Mouse (Mus musculus) hindbrain, embryonic 13.5 days (tissue): ENCODE results near the gene Fmo6. TPM values are rescaled to one million over a fixed set of nuclear protein-coding genes. Genes with fewer than 3 reads are reported as not detected.

Source experiments
- ATAC-seq: fragments of 200-750 bp; cut with Nextera tagmentation; 2 replicates; pipeline ENCODE4 v1.8.0; 2017; ENCODE audit warnings: moderate TSS enrichment; ENCODE audit not compliant: low FRiP score
- H3K27ac ChIP-seq: fragments of 300-500 bp; sonication (generic); 2 replicates; pipeline ENCODE4 v1.5.1; 2015; ENCODE audit warnings: inconsistent platforms, mild to moderate bottlenecking, moderate library complexity
- H3K27me3 ChIP-seq: fragments of 300-500 bp; sonication (generic); 2 replicates; pipeline ENCODE4 v1.6.1; 2015; ENCODE audit warnings: mild to moderate bottlenecking, inconsistent platforms
- H3K36me3 ChIP-seq: fragments of 300-500 bp; sonication (generic); 2 replicates; pipeline ENCODE4 v1.6.1; 2015; ENCODE audit warnings: mild to moderate bottlenecking, inconsistent platforms
- H3K4me1 ChIP-seq: fragments of 300-500 bp; sonication (generic); replicated peaks from 2 replicates; pipeline ENCODE4 v1.6.1; 2015; ENCODE audit warnings: inconsistent platforms
- H3K4me2 ChIP-seq: fragments of 300-500 bp; sonication (generic); 2 replicates; pipeline ENCODE4 v1.6.1; 2015; ENCODE audit warnings: inconsistent platforms, mild to moderate bottlenecking, moderate library complexity
- H3K4me3 ChIP-seq: fragments of 300-500 bp; sonication (generic); 2 replicates; pipeline ENCODE4 v1.5.1; 2015; ENCODE audit warnings: mild to moderate bottlenecking, inconsistent platforms
- H3K9ac ChIP-seq: fragments of 300-500 bp; sonication (generic); 2 replicates; pipeline ENCODE4 v1.6.1; 2015; ENCODE audit warnings: mild to moderate bottlenecking, inconsistent platforms
- H3K9me3 ChIP-seq: fragments of 300-500 bp; sonication (generic); 2 replicates; pipeline ENCODE4 v1.6.1; 2016; ENCODE audit warnings: inconsistent platforms
- WGBS: fragments of 180-500 bp; shearing (Covaris S2); methylation state at CpG from one replicate; pipeline ENCODE4 v1.1.7; 2015; 5-methylcytosine and 5-hydroxymethylcytosine counted together
- polyA plus RNA-seq: library from polyadenylated mRNA; unstranded; fragments of >200 nt; fragmentation: Nextera tagmentation; extraction: Ambion mirVana; gene quantifications from 2 replicates; pipeline ENCODE4 v1.2.1, GENCODE M21; 2015

Gene Fmo6
- not detected in 2 replicates for polyA plus RNA-seq

- Histone ChIP-seq H3K9ac (no peak within 1 kb of the TSS), H3K4me1 (no peaks in the 10 kb centered on the region), H3K4me2 (no peak within 1 kb of the TSS), H3K9me3 (no peaks in the 10 kb centered on the region), H3K27ac (no peak within 1 kb of the TSS), H3K4me3 (no peak within 1 kb of the TSS), H3K27me3 (no peaks in the 10 kb centered on the region), H3K36me3 (no peaks in the 10 kb centered on the region)
- 95% methylated on average over 6 of the region's 6 CpGs for WGBS
- ATAC-seq: no peak
These were observed at the start of gene Fmo6 for GRCm38 (mm10) chr1:162937415-162937814. Gene Fmo6 (minus strand): TSS chr1:162937515.

GRCm38 (mm10) chr1:162986777-162987176, 49.5 kb upstream of the Fmo6 start:
- no peaks in the 10 kb centered on the region for H3K27me3 ChIP-seq
- no peak overlapping the region for H3K27ac ChIP-seq
- H3K9me3 ChIP-seq: no peaks in the 10 kb centered on the region
- H3K4me3 ChIP-seq: no peak overlapping the region
- WGBS: 89% methylated on average over 1 of the region's 1 CpGs
- no peaks in the 10 kb centered on the region for H3K4me1 ChIP-seq
- no peak for ATAC-seq
- H3K36me3 ChIP-seq: no peaks in the 10 kb centered on the region
- H3K4me2 ChIP-seq: no peak overlapping the region
- H3K9ac ChIP-seq: no peak overlapping the region

DNA sequence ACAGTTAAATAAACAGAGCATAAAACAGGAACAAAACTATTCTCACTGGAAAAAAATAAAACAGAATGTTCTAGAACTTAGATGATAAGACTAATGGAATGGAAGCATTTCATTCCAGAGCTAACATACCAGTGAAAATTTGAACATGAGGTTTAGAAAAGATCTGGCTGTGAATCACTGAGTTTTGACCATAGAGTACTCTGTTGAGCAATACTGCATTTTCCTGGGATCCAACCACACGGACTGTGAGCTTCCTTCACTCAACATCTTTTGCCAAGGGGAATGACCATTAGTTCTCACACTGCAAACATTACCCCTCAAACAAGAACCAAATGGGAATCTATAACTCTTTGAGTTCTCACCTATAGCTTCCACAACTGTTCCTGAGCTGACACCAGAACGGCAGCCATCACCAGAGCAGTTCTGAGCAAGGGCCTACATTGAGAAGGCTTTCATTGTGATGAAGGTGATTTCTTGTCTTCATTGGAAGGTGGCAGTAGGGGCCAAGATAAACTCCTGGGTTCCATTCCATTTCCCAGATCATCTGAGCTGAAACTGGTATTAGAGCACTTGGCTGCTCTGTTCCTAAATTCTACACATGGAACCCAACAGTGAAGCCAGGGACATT, 48.9 kb upstream of the Fmo6 start:
- H3K4me2 ChIP-seq: no peak overlapping the region
- 88% methylated on average over 2 of the region's 2 CpGs for WGBS

GRCm38 (mm10) chr1:162984428-162984827, 47.1 kb upstream of the Fmo6 start, which contains the start of gene Fmo3:
Gene Fmo3 (minus strand): TSS chr1:162984528.
- Histone ChIP-seq H3K4me3 (no peak within 1 kb of the TSS), H3K4me2 (no peak within 1 kb of the TSS), H3K27me3 (no peaks in the 10 kb centered on the region), H3K9me3 (no peaks in the 10 kb centered on the region), H3K4me1 (no peaks in the 10 kb centered on the region), H3K36me3 (no peaks in the 10 kb centered on the region), H3K9ac (no peak within 1 kb of the TSS), H3K27ac (no peak within 1 kb of the TSS)
- ATAC-seq: no peak
- WGBS: 85% methylated on average over 1 of the region's 1 CpGs

More for the DNA sequence above, 48.9 kb upstream of the Fmo6 start:
- Histone ChIP-seq H3K4me3 (no peak overlapping the region), H3K4me1 (no peaks in the 10 kb centered on the region), H3K36me3 (no peaks in the 10 kb centered on the region), H3K27me3 (no peaks in the 10 kb centered on the region), H3K27ac (no peak overlapping the region), H3K9me3 (no peaks in the 10 kb centered on the region), H3K9ac (no peak overlapping the region)
- ATAC-seq: no peak

DNA sequence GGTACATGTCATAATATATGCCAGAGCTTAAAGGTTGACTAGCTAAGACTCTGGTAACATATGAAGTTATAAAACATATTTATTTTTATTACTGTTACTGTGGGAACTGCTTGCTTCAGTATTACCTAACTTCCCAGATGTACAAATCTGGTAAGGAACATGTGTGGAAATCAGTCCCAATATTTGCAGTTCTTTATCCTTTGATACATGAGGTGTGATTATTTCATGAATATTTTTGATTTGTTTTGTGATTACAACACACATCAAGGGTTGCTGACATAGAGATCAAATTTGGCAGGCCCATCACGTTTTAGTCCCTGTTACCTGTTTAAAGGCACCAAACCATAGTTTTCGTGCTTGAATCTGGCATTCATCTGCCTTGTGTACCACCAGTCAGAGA, 26.2 kb upstream of the Fmo6 start:
- no peaks in the 10 kb centered on the region for H3K9me3 ChIP-seq
- WGBS: 68% methylated on average over 2 of the region's 2 CpGs

GRCm38 (mm10) chr1:162957422-162957821, 20.1 kb upstream of the Fmo6 start:
- Histone ChIP-seq H3K4me3 (no peak overlapping the region), H3K4me1 (no peaks in the 10 kb centered on the region), H3K9ac (no peak overlapping the region), H3K27ac (no peak overlapping the region), H3K27me3 (no peaks in the 10 kb centered on the region), H3K4me2 (no peak overlapping the region), H3K9me3 (no peaks in the 10 kb centered on the region), H3K36me3 (no peaks in the 10 kb centered on the region)
- 93% methylated on average over 1 of the region's 1 CpGs for WGBS
- no peak for ATAC-seq

More for the DNA sequence above, 26.2 kb upstream of the Fmo6 start:
- Histone ChIP-seq H3K27ac (no peak overlapping the region), H3K4me3 (no peak overlapping the region), H3K9ac (no peak overlapping the region), H3K27me3 (no peaks in the 10 kb centered on the region), H3K4me2 (no peak overlapping the region), H3K36me3 (no peaks in the 10 kb centered on the region), H3K4me1 (no peaks in the 10 kb centered on the region)
- ATAC-seq: no peak

DNA sequence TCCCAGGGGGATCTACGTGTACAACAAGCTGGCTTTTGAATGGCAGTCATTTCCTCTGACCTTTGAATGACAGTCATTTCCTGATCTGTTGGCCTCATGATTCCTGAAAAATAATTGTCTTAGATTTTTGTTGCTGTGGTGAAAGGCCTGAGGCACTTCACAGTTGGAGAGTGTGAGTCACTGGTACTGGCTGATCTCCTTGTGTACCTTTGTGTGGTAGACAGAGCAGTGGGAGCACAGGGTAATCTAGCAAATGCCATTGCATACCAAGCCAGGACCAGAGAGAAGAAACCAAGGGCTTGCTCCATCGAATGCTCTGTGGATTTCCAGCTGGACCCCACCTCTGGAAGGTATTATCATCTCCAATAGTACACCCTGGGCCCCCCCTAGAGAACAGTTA, 15.8 kb upstream of the Fmo6 start:
- Histone ChIP-seq H3K36me3 (no peaks in the 10 kb centered on the region), H3K9me3 (no peaks in the 10 kb centered on the region), H3K9ac (no peak overlapping the region), H3K4me1 (no peaks in the 10 kb centered on the region), H3K27me3 (no peaks in the 10 kb centered on the region), H3K4me3 (no peak overlapping the region), H3K27ac (no peak overlapping the region), H3K4me2 (no peak overlapping the region)
- 64% methylated on average over 2 of the region's 2 CpGs for WGBS
- ATAC-seq: no peak

- Histone ChIP-seq H3K9me3 (no peaks in the 10 kb centered on the region), H3K36me3 (no peaks in the 10 kb centered on the region), H3K4me2 (no peak overlapping the region), H3K4me3 (no peak overlapping the region), H3K9ac (no peak overlapping the region), H3K4me1 (0 out of 2 replicates have a peak, but pooled peaks cover 7% of the 10 kb centered on the region), H3K27me3 (no peaks in the 10 kb centered on the region), H3K27ac (no peak overlapping the region)
- 88% methylated on average over 1 of the region's 1 CpGs for WGBS
- ATAC-seq: no peak
These were observed 12.4 kb upstream of the Fmo6 start for GRCm38 (mm10) chr1:162949763-162950162.

GRCm38 (mm10) chr1:162947934-162948333, 10.6 kb upstream of the Fmo6 start:
- no peaks in the 10 kb centered on the region for H3K36me3 ChIP-seq
- H3K4me2 ChIP-seq: no peak overlapping the region
- no peak overlapping the region for H3K4me3 ChIP-seq
- H3K27ac ChIP-seq: no peak overlapping the region
- H3K27me3 ChIP-seq: no peaks in the 10 kb centered on the region
- ATAC-seq: no peak
- WGBS: 84% methylated on average over 6 of the region's 6 CpGs
- H3K9me3 ChIP-seq: no peaks in the 10 kb centered on the region
- H3K9ac ChIP-seq: no peak overlapping the region
- H3K4me1 ChIP-seq: 0 out of 2 replicates have a peak, but pooled peaks cover 7% of the 10 kb centered on the region

DNA sequence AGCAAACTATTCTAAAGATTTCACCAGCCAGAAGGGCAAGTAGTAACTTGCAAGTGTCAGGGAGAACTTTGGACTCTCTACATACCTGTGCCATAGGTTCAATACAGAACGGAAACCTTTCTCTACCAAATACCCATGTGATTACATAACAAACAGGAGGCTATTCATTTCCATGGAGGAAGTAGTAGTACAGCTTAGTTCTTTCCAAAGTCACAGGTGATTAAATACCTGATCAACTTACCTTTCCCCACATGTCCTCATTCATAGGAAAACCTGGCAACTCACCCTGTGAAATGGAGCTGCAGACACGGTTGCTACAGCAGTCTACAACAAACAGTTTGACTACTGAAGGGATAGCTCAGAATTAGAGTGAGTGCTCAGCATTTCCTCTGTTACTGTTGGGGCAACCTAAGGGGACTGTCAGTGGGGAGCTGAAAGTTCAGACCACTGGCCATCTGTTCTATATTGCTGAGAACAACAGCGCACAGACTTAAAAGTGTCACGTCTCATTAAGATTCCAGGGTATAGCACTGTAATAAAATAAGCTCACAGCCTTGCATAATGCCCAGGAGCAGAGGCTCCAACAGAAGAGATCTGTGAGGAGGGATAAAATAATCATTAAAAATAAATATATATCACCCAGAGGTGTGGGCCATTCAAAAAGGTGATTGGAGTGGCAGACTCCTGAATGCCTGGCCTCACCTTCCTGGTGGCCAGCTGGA, 9.7 kb upstream of the Fmo6 start:
- H3K9me3 ChIP-seq: no peaks in the 10 kb centered on the region
- ATAC-seq: peak; percentile 46; the same call in 1 of the 2 replicates
- no peak overlapping the region for H3K4me3 ChIP-seq
- H3K9ac ChIP-seq: no peak overlapping the region
- H3K27ac ChIP-seq: no peak overlapping the region
- H3K27me3 ChIP-seq: no peaks in the 10 kb centered on the region
- H3K36me3 ChIP-seq: no peaks in the 10 kb centered on the region
- no peak overlapping the region for H3K4me2 ChIP-seq
- 0 out of 2 replicates have a peak, but pooled peaks cover 7% of the 10 kb centered on the region for H3K4me1 ChIP-seq
- 60% methylated on average over 4 of the region's 4 CpGs for WGBS

DNA sequence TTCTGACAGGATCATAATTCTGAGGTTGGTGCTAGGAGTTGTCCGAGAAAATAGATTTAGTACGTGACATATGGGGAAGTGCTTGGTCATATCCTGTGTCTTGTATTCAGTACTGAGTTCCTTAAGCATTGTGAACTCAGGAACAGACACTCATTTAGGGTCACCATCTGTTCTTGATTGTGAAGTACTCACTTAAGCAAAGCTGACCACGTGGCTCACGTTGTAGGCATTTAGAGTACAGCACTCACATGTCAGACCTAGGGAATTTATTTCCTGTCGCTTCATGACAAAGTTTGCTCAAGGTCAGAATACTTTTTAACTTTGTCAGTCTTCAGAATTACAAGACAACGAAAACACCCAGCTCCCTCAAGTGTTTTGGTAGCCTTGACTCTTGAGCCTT, 6.4 kb upstream of the Fmo6 start:
- 80% methylated on average over 6 of the region's 6 CpGs for WGBS
- no peak overlapping the region for H3K9ac ChIP-seq
- H3K36me3 ChIP-seq: no peaks in the 10 kb centered on the region
- H3K27me3 ChIP-seq: no peaks in the 10 kb centered on the region
- ATAC-seq: no peak
- no peaks in the 10 kb centered on the region for H3K9me3 ChIP-seq
- no peak overlapping the region for H3K27ac ChIP-seq
- H3K4me2 ChIP-seq: no peak overlapping the region
- no peak overlapping the region for H3K4me3 ChIP-seq
- H3K4me1 ChIP-seq: 0 out of 2 replicates have a peak, but pooled peaks cover 7% of the 10 kb centered on the region

DNA sequence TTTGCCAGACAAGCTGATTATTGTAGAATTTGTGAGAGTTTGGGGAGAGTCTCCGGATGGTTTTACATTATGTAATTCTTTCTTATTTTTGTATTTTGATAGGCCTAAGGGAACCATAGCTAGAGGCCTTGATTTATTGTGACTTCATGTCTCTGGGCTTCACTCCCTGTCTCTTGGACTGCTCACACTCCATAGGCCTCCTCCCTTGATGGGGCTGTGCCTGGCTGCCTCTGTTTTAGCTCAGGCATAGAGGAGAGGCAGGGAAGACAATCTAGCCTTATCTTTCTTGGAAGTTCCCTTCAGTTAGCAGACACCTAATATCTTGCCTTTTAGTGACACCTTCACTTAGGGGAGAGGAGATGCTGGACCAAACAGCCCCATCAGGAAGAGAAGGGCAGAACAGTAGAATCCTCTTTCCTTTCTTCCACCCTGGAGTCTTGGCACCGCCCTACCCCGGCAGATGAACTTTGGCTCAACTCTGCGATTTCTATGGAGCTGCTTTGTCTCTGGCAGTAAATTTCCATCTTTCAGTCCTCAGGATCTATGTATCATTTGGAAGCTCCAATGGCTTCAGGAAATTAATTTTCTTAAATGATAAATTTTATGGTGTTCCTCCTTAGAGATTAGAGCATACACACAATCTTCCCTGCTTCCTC, 1.5 kb upstream of the Fmo6 start:
- Histone ChIP-seq H3K9me3 (no peaks in the 10 kb centered on the region), H3K4me1 (no peaks in the 10 kb centered on the region), H3K27me3 (no peaks in the 10 kb centered on the region), H3K4me3 (no peak overlapping the region), H3K36me3 (no peaks in the 10 kb centered on the region), H3K9ac (no peak overlapping the region), H3K27ac (no peak overlapping the region), H3K4me2 (no peak overlapping the region)
- 92% methylated on average over 4 of the region's 4 CpGs for WGBS
- no peak for ATAC-seq
